Mouse (Mus musculus): ENCODE results near the gene AU040320.

The AU040320 gene

DNA sequence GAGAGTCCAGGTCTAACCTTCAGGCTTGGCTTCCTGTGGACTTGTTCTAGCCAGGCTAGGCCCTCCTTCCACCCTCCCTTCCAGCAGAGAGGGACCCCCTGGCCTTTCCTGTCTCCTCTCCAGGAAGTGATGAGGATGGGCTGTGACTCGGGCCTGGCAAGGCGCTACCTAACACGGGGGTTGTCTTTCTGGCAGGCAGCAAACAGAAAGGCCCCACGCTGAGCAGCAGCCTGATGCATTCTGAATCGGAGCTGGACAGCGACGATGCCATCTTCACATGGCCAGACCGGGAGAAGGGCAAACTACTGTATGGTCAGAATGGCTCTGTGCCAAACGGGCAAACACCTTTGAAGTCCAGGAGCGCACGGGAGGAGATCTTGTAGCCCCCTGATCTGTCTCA, 99.6 kb downstream of the AU040320 start:
- DNase-seq (ENCODE audit: low read depth, low spot score): no peak

DNA sequence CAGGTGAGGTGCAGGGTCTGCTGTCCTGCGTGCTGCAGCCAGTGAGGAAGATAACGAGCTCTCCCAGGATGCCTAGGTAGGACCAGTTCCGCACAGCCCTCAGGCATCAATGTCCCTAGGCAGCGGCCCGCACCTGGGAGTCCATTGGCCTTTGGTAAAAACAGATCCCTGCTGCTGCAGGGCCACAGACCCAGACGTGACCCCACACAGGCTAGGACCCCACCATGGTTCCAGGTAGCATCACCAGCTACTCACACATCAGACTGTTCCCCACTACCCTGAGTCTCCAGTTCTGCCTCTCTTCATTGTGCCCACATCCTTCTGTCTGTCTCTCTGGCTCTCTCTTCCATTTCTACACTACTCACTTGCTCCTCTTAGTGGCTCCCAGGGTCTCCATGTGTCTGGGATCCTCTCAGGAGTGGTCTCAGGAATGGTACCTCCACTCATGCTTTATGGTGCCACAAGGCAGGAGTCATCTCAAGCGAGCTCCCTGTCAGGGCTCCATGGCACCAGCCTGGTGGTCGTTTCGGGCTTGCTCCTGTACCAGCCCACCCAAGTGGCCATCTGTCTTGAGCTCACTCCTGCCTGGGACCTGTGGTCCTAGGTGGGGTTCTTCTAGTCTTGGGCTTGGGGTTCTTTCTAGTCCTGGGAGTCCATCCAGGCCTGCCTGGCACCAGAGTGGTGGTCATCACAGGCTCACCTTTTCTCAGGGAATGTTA, 107.1 kb downstream of the AU040320 start:
- no peak for DNase-seq (ENCODE audit: low read depth, low spot score)

DNA sequence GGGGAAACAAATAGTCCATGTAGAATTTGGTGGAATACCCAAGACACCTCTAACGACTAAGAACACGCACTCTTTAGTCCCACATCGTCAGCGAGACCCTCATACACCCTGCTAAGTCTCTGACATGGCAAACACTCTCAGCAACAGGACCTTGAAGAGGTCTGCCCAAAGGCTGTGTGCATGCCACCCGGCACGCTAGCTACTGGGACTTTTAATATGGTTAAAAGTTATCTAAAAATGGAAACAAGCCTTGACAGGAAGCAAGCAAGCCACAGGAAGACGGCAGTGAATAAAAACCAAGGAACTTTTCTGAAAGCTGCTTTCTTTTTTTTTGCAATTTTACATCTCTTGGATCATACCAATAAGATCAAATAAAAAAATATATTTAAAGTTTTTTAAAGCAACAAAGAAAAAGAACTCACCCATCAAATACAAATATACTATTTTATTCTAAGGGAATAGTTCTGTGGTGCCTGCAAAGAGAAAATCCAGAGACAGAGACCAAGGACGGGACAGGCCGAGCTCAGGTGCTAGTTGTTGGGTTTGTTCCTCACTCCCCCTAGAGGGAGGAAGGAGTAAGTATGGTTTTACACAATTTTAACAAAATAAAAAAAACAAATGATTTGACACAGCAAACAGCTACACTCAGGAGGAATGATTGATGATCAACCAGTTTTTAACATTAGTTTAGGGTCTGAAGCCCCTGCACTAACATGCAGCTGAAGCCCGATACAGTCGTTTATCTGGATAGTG, 108.3 kb downstream of the AU040320 start:
- DNase-seq (ENCODE audit: low read depth, low spot score): no peak

DNA sequence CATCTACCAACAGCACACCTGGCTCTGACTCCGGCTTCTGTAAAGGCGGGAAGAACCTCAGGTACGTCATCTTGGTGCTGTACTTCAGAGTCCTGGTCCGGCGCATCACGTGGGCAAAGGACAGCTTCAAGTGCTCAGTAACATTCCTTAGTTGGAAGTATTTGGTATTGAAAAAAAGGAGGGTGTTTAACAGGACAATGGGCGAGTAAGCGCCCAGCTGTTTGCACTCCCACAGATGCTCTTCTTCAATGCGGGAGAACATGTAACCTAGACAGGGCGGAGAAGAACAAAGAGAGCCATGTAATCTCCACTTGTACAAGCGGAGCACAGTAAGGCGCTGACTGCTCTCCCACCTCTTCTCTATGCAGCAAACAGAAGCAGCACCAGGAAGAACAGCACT, 115.4 kb downstream of the AU040320 start:
- DNase-seq (ENCODE audit: low read depth, low spot score): no peak

- DNase-seq (ENCODE audit: low read depth, low spot score): no peak
Observed at GRCm38 (mm10) chr4:126872717-126873116, 119.4 kb downstream of the AU040320 start.

- DNase-seq (ENCODE audit: low read depth, low spot score): no peak
Observed at GRCm38 (mm10) chr4:126879560-126880275, 126.4 kb downstream of the AU040320 start.

DNA sequence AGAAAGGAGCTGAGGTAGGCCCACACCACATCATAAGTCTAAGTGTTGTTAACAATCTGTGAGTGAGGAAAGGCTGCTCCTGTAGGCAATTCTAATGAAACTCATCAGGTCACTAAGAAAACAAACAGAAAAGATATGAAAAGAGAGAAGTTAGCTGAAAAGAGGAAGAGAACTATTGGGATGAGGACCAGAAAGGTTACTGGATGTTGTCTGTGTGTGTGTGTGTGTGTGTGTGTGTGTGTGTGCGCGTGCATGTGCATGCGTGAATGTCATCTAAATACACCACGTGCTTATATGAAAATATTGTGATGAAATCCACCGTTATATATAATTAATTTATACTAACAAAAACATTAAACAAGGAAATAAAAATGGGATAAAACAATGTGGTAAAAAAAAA, 130.3 kb downstream of the AU040320 start:
- no peak for DNase-seq (ENCODE audit: low read depth, low spot score)

DNA sequence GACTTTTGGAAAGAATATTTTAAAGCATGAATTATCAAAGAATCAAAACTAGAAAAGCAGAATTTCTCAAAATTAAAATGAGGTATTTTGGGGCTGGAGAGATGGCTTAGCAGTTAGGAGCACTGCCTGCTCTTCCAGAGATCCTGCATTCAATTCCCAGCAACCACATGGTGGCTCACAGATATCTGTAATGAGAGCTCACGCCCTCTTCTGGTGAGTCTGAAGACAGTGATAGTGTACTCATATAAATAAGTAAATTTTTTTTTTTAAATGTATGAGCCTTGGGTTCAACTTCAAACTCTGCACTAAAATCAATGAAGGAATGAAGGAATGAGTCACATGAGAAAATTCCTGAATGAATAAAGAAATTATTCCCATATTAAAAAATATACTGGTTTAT, 132.6 kb downstream of the AU040320 start:
- DNase-seq (ENCODE audit: low read depth, low spot score): no peak

- no peak for DNase-seq (ENCODE audit: low read depth, low spot score)
Observed at GRCm38 (mm10) chr4:126889879-126890278, 136.5 kb downstream of the AU040320 start.
